Mouse (Mus musculus) B cell, adult 62 days (primary cell): ENCODE data around the gene Gm47955. TPM values are rescaled to one million over a fixed set of nuclear protein-coding genes. Genes with fewer than 3 reads are reported as not detected.

ENCODE experiments used
- total RNA-seq: library from RNA; stranded (reverse); gene quantifications from 4 replicates; pipeline ENCODE4 v1.2.4, GENCODE M21; 2023

The Gm47955 gene
- not detected in 4 replicates for total RNA-seq

GRCm38 (mm10) chr1:82959870-82960385, at the start of gene Gm47955:
Gene Gm47955, plus strand, starts transcription at chr1:82960286.

DNA sequence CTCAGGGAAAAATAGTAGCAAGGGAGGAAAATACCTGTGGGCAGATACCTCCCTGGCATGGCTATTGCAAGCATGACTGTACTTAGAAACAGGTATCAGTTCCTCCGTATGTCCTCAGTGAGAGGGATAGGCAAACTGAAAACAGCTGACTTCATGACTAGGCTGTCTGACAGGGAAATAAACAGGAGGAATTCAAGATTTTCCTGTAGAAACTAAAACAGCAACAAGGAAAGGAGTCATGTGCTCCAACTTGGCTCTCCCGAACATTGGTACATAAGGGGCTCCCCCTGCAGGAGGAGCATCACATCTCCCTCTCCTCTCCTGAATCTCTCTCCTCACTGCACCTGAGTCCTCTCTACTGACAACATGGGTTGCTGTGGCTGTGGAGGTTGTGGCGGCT, 47.1 kb upstream of the Gm47955 start, which contains the start of gene A030005L19Rik:
Gene A030005L19Rik, plus strand, starts transcription at position 301 of the 400 bp plus-strand sequence.

DNA sequence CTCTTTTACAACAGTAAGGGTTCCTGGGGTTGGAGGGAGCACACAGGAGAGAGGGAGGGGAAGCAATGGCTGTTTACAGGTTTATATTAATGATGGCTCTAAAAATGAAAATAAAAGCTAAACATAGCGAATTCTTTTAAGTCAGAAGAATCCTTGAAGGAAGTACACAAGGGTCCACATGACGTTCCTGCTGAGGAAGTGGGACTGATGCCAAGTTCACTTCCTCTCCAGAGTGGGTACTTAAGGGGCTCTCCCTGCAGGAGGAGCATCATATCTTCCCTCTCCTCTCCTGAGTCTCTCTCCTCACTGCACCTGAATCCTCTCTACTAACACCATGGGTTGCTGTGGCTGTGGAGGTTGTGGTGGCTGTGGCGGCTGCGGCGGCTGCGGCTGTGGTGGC, 35.4 kb upstream of the Gm47955 start, which contains the start of gene A030014E15Rik:
Gene A030014E15Rik, plus strand, starts transcription at position 268 of the 400 bp plus-strand sequence.

DNA sequence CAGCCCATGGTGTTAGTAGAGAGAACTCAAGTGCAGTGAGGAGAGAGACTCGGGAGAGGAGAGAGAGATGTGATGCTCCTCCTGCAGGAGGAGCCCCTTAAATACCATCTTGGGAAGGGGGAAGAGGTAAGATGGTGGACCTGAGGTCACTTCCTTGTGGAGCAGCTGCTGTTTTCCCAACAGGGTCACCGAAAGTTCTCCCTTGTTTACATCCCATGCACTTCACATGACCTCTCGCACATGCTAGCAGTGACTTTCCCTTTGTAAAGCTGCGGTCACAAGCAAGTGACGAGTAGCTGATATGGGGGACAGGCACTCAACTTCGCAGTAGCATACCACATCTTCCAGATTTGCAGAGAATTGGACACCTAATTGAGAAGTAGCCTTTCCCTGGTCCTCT, 28.8 kb upstream of the Gm47955 start, which contains the start of gene Gm6217:
Gene Gm6217, minus strand, starts transcription at position 74 of the 400 bp plus-strand sequence.

DNA sequence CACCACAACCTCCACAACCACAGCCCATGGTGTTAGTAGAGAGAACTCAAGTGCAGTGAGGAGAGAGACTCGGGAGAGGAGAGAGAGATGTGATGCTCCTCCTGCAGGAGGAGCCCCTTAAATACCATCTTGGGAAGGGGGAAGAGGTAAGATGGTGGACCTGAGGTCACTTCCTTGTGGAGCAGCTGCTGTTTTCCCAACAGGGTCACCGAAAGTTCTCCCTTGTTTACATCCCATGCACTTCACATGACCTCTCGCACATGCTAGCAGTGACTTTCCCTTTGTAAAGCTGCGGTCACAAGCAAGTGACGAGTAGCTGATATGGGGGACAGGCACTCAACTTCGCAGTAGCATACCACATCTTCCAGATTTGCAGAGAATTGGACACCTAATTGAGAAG, 16.8 kb upstream of the Gm47955 start, which contains the start of gene A030003K21Rik:
Gene A030003K21Rik, minus strand, starts transcription at position 94 of the 400 bp plus-strand sequence.

DNA sequence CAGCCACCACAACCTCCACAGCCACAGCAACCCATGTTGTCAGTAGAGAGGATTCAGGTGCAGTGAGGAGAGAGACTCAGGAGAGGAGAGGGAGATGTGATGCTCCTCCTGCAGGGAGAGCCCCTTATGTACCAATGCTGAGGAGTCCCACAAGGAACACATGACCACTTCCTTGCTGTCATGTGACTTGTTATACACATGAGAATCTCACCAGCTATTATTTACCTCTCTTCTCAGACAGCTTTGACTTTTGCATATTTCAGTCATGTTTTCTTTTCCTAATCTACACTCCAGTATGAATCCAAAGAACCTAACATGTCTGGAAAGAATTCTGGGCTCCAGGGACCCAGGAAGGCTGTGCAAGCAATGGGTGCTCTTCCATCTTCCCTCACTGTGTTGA, 4.2 kb upstream of the Gm47955 start, which contains the start of gene Gm7544:
Gene Gm7544, minus strand, starts transcription at position 101 of the 400 bp plus-strand sequence.

DNA sequence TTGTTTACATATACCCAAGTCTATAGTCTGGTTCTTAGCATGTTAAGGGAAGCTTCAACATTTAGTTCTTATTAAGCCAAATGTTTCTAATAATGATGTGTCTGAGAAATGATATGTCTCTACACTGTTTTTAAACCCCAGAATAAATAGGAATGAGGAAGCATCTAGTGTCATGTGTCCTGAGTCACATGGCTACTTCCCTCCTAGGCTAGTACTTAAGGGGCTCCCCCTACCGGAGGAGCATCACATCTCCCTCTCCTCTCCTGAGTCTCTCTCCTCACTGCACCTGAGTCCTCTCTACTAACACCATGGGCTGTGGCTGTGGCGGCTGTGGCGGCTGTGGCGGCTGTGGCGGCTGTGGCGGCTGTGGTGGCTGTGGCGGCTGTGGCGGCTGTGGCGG, 40.2 kb downstream of the Gm47955 start, which contains the start of gene Gm47959:
Gene Gm47959, plus strand, starts transcription at position 243 of the 400 bp plus-strand sequence.

Other genes starting within 250 kb of the Gm47955 start
- 90.9 to 135 TPM (median 108 TPM) in 4 replicates for gene Mff, start 235.4 kb upstream of the Gm47955 start, total RNA-seq
- gene Tm4sf20, start 191.8 kb upstream of the Gm47955 start, total RNA-seq, result not detected in 4 replicates
- gene Gm47791, start 189.0 kb upstream of the Gm47955 start, total RNA-seq, result not detected in 4 replicates
- gene Agfg1, start 120.8 kb upstream of the Gm47955 start, total RNA-seq, result 52.8 to 57.3 TPM (median 55.1 TPM) in 4 replicates
- 0.72 to 1.8 TPM (median 1.4 TPM) in 4 replicates for gene A030005L19Rik, start 47.0 kb upstream of the Gm47955 start, total RNA-seq
- gene A030014E15Rik, start 35.4 kb upstream of the Gm47955 start, total RNA-seq, result not detected in 4 replicates
- not detected in 4 replicates for gene Gm6217, start 28.9 kb upstream of the Gm47955 start, total RNA-seq
- not detected in 4 replicates for gene A030003K21Rik, start 16.9 kb upstream of the Gm47955 start, total RNA-seq
- not detected in 4 replicates for gene Gm7544, start 4.3 kb upstream of the Gm47955 start, total RNA-seq
- not detected in 4 replicates for gene Gm47959, start 40.3 kb downstream of the Gm47955 start, total RNA-seq
- gene Slc19a3, start 78.2 kb downstream of the Gm47955 start, total RNA-seq, result not detected in 4 replicates
- not detected in 4 replicates for gene Krtap28-10, start 82.2 kb downstream of the Gm47955 start, total RNA-seq
- gene Gm47969, start 84.6 kb downstream of the Gm47955 start, total RNA-seq, result not detected in 4 replicates
- not detected in 4 replicates for gene A030005K14Rik, start 99.1 kb downstream of the Gm47955 start, total RNA-seq
- not detected in 4 replicates for gene Krtap28-13, start 100.6 kb downstream of the Gm47955 start, total RNA-seq
- gene Ccl20, start 156.5 kb downstream of the Gm47955 start, total RNA-seq, result not detected in 4 replicates
- not detected in 4 replicates for gene Daw1, start 199.5 kb downstream of the Gm47955 start, total RNA-seq